Mouse (Mus musculus): ENCODE results near the gene Eif4ebp2. TPM values are rescaled to one million over a fixed set of nuclear protein-coding genes. Genes with fewer than 3 reads are reported as not detected.

Eif4ebp2 gene
- total RNA-seq, 2 experiments from 2014 or later: 111 to 113 TPM

DNA sequence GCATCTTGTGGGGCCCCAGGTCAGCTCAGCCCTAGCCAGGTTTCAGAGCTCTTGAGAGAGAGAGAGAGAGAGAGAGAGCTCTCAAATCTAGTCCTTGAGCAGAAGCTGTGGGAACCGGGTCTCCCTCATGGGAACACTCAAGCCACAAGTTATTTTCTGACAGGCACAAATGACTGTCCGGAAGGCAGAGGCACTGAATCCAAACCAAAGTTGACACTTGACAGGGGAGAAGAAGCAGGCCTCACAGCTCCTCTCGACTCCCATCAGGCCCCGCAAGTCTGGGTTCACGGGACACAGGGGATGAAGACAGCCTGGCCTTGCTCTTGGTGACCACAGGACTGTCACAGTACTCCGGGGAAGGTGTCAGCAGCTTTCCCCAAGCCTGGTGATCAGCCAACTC lies 66.2 kb downstream of the Eif4ebp2 start:
- DNase-seq (ENCODE audit: low spot score in 2 of 2): no peak

DNA sequence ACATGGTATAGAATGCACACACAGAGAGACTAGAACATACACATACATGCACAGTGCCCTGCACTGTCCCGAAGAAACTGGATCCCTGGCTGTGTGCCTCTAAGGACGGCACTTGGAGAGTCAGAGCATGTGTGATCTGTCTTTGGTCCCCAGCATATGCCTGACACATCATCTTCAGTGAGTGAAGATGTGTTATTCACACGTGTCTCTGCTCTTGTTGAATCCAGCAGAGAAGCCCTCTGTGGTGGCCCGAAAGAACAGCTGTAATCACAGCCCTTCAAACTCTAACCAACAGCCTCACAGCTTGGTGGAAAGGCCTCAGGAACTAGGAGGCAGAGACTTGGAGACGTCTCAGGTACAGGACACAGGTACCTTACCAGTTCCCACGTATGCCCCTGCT lies 67.3 kb downstream of the Eif4ebp2 start:
- DNase-seq (ENCODE audit: low spot score in 2 of 2): no peak

DNA sequence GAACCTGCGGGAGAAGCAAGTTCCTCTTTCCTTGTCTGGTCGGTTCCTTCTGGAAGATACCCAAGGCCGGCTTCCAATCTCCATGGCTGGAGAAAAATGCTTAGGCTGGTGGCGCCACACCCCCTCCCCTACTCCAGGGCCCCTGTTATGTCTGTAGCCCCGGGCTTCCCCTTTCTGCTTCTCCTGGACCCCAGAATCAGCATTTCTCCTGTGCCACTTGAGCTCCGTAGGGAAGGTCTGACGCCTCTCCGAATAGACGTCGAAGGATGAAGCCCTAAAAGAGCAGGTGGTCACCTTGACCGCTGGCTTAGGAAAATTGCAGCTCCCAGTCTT lies 68.8 kb downstream of the Eif4ebp2 start:
- no peak for DNase-seq (ENCODE audit: low spot score in 2 of 2)

DNA sequence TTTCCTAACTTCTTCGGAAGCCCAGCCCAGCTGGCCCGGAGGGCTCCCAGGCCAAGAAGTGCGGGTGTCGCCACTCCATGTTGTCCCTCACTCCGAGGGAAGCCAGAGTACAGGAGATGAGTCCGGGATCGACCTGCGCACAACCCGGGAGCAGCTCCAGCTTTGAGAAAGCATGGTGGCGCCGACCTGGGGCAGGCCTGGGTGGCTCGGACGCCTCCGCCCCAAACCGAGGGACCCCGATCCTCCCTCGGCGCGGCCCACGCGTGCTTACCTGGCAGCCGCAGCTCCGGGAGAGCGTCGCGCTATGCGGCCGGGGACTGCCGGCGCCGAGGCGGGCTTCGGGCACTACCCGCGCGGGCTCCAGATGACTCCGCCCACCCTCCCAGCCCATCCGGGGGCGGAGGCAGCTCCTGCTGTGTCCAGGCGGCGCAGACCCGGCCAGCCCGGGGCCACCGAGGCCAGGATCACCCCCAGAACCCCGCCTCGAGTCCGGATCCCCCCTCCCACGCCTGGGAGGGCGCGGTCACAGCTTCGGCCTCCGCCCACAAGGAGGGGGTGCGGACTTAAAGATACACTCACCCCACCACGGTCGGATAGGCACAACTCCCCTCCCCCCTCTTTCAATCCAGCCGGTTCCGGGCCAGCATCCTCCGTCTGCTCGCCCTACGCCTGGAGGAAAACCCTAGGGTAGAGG lies 69.3 kb downstream of the Eif4ebp2 start, which contains the start of gene Pald1:
Gene Pald1, minus strand, starts transcription at position 510 of the 694 bp plus-strand sequence.
- peak; percentile 65 to 69 for DNase-seq (ENCODE audit: low spot score in 2 of 2)

DNA sequence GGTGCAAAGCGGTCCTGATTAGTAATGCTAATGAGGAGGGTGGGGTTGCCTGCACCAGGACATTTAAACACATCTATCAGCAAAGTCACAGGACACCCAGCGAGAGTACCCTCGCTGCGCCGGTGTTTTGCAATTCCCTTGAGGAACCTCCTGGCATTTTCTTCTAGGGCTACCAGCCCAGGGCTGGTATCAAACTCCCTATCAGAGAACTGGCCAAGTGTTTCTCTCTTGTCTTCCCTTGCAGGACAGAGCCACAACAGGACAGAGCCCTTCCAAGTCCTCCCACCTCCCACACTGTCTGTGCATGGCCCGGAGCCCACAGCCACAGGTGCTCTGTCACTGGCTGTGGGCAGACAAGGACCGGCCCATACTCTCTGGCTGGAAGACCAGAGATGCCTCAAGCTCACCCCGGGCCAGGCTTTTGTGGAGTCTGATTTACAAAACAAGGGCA lies 70.2 kb downstream of the Eif4ebp2 start:
- no peak for DNase-seq (ENCODE audit: low spot score in 2 of 2)

DNA sequence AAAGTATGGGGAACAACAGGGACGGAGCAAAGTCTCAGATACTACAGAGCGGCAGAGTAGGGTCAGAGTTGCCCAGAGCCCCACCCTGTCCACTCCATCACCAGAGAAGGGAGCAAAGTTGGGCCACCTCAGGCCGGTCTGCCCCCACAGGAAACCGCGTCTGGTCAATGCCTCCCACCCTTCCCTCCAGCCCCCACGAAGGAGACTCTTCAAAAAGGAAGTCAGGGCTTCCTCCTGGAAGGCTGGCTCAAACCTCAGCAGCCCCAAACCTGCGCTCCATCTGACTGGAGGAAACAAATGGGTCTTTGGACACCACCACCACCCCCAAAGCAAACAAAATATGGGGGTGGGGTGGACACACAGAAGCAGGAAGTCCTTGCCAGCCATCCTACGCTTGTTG lies 70.6 kb downstream of the Eif4ebp2 start:
- DNase-seq (ENCODE audit: low spot score in 2 of 2): no peak

DNA sequence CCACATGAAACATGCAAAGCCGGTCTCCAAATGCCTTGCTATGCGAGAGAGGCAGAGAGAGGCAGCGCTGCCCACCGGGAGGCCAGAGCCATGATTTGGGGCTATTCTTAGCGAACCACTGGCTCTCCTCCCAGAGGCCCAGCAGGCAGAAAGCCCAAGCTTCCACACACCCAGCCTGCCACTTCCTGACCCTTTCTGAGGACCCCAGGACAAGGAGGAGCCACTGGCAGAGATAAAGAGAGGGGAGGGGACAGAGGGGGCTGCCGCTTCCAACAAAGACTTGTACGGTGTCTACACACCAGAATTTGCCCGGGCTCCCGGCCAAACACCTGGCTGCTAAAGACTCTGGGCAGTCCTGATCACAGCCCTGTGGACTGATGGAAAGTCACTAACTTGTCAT lies 72.3 kb downstream of the Eif4ebp2 start:
- no peak for DNase-seq (ENCODE audit: low spot score in 2 of 2)

DNA sequence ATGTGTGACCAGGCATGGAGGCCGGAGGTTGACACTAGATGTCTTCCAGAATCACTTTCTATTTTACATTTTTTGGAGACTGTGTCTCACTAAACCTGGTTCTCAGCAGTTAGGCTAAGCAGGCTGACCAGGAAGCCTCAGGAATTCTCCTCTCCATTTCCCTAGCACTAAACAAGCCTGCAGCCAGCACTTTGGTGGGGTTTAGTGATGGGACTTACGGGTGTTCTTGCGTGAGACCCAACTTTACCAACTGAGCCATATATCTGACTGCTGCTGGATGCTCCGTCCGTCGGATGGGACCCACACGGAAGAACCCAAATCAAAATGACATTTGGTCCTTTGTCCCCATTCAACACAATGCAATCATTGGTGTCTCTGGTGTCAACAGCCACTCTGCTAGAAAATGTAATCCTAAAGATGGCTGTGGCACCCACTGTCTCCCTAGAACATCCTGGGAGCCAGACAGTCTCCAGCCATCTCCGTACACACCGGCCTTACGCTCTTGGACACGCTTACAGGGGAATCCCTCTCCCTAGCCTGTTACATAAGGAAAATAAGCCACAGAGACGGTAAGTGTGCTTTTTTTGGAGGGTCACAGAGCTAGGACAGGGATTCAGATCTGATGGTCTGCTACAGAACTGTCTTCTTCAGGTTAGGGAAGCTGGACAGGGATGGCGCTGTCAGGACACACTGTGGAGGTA lies 73.0 kb downstream of the Eif4ebp2 start:
- no peak for DNase-seq (ENCODE audit: low spot score in 2 of 2)

DNA sequence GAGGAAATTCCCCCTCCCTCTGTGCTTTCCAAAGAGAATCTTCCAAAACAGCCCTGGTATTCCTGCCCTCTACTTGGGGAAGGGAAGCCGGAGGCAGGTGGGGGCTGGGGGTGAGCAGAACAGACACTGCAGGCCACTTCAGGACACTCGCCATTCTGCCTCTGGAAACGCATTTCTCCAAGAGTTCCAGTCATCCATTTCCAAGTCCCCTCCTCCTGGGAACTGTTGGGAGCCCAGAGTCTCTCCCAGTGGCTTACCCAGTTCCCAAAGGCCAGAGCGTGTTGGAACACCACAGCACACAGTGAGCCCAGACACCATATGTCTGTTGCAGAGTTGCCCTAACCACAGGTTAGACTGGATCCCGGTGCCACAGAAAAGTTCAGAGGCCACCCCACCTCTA lies 73.8 kb downstream of the Eif4ebp2 start:
- no peak for DNase-seq (ENCODE audit: low spot score in 2 of 2)

Other genes with a start within 250 kb of the Eif4ebp2 start
- gene Adamts14, start 179.2 kb downstream of the Eif4ebp2 start, total RNA-seq (2021): 1 to 10 TPM; 1.9 to 2.3 TPM
- gene Prf1, start 154.8 kb downstream of the Eif4ebp2 start, total RNA-seq (2021): under 1 TPM; 0.30 to 0.67 TPM
- 10 to 100 TPM; 17.3 to 31.1 TPM for gene Pald1, start 69.1 kb downstream of the Eif4ebp2 start, total RNA-seq (2021)
- gene Nodal, start 34.7 kb downstream of the Eif4ebp2 start, total RNA-seq (2021): not detected
- gene Lrrc20, start 23.1 kb upstream of the Eif4ebp2 start, total RNA-seq (2021): 10 to 100 TPM in 1 of 2 experiments, 1 to 10 TPM in 1; 7.4 to 15.9 TPM
- gene Npffr1, start 142.8 kb upstream of the Eif4ebp2 start, total RNA-seq (2021): under 1 TPM; 0.17 to 0.26 TPM
- 100 to 1,000 TPM; 138 to 160 TPM for gene Ppa1, start 195.9 kb upstream of the Eif4ebp2 start, total RNA-seq (2021)
- gene Sar1a, start 227.6 kb upstream of the Eif4ebp2 start, total RNA-seq (2021): 100 to 1,000 TPM; 198 to 216 TPM
- 100 to 1,000 TPM in 1 of 2 experiments, 10 to 100 TPM in 1; 82.4 to 130 TPM for gene Tysnd1, start 242.9 kb upstream of the Eif4ebp2 start, total RNA-seq (2021)